Mouse (Mus musculus) liver, embryonic 16.5 days (tissue): Measurements from ENCODE around the gene Adamts3. TPM values are rescaled to one million over a fixed set of nuclear protein-coding genes. Genes with fewer than 3 reads are reported as not detected.

Experiments
- ATAC-seq: fragments of 200-750 bp; cut with Nextera tagmentation; 2 replicates; pipeline ENCODE4 v1.8.0; 2017; ENCODE audit warnings: low read depth, mild to moderate bottlenecking, moderate number of reproducible peaks, moderate library complexity
- H3K27ac ChIP-seq: fragments of 300-500 bp; sonication (generic); 2 replicates; pipeline ENCODE4 v1.5.1; 2014; ENCODE audit warnings: mild to moderate bottlenecking, low read length
- H3K27me3 ChIP-seq: fragments of 300-500 bp; sonication (generic); 2 replicates; pipeline ENCODE4 v1.6.1; 2014; ENCODE audit warnings: low read depth, low read length, mixed read lengths; ENCODE audit not compliant: control insufficient read depth, insufficient read depth
- H3K36me3 ChIP-seq: fragments of 300-500 bp; sonication (generic); 2 replicates; pipeline ENCODE4 v1.6.1; 2014; ENCODE audit warnings: mild to moderate bottlenecking; ENCODE audit not compliant: control insufficient read depth, insufficient read depth
- H3K4me1 ChIP-seq: fragments of 300-500 bp; sonication (generic); 2 replicates; pipeline ENCODE4 v1.6.1; 2014; ENCODE audit warnings: low read depth, low read length, mixed read lengths; ENCODE audit not compliant: control insufficient read depth
- H3K4me2 ChIP-seq: fragments of 300-500 bp; sonication (generic); 2 replicates; pipeline ENCODE4 v1.6.1; 2014; ENCODE audit warnings: low read depth, low read length, mixed read lengths
- H3K4me3 ChIP-seq: fragments of 300-500 bp; sonication (generic); 2 replicates; pipeline ENCODE4 v1.5.1; 2014; ENCODE audit warnings: low read depth, mild to moderate bottlenecking, low read length
- H3K9ac ChIP-seq: fragments of 300-500 bp; sonication (generic); 2 replicates; pipeline ENCODE4 v1.6.1; 2014; ENCODE audit warnings: low read depth, low read length
- H3K9me3 ChIP-seq: fragments of 300-500 bp; sonication (generic); replicated peaks from 2 replicates; pipeline ENCODE4 v1.6.1; 2016; ENCODE audit warnings: low read length; ENCODE audit not compliant: control insufficient read depth
- WGBS: fragments of 180-500 bp; shearing (Covaris S2); extraction: QIAGEN DNeasy Blood & Tissue Kit; methylation state at CpG from one replicate; pipeline ENCODE4 v1.1.7; 2014; ENCODE audit not compliant: insufficient replicate concordance; 5-methylcytosine and 5-hydroxymethylcytosine counted together
- polyA plus RNA-seq: library from polyadenylated mRNA; unstranded; fragments of >200 nt; fragmentation: Nextera tagmentation; extraction: Ambion mirVana; gene quantifications from 2 replicates; pipeline ENCODE4 v1.2.1, GENCODE M21; 2015

Adamts3 gene
- polyA plus RNA-seq, 1 experiment from 2014 or later: 0.55 TPM

DNA sequence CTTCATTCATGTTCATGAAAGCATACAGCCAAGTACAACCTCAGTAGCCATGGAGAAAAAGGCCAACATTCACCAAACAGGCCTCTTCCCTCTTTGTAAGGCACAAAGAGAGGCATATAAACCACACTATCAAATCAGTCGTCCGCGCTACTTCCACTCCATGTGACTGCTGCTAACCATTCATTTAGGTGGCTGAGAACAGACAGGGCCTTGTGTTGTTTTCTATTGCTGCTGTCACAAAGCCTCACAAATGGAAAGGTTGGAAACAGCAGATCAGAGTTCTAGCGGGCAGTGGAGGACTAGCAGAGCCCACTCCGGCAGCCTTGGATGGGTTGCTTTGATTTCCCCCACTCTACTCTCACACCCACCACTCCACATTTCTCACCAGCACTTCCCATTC is 98.5 kb downstream of the Adamts3 start:
- H3K4me1 ChIP-seq: no peaks in the 10 kb centered on the region
- 78% methylated on average over 5 of the region's 5 CpGs for WGBS
- H3K4me3 ChIP-seq: no peak overlapping the region
- ATAC-seq: no peak
- H3K9ac ChIP-seq: no peak overlapping the region
- no peaks in the 10 kb centered on the region for H3K36me3 ChIP-seq
- H3K27me3 ChIP-seq: no peaks in the 10 kb centered on the region
- no peak overlapping the region for H3K27ac ChIP-seq
- H3K9me3 ChIP-seq: no peaks in the 10 kb centered on the region
- H3K4me2 ChIP-seq: no peak overlapping the region

DNA sequence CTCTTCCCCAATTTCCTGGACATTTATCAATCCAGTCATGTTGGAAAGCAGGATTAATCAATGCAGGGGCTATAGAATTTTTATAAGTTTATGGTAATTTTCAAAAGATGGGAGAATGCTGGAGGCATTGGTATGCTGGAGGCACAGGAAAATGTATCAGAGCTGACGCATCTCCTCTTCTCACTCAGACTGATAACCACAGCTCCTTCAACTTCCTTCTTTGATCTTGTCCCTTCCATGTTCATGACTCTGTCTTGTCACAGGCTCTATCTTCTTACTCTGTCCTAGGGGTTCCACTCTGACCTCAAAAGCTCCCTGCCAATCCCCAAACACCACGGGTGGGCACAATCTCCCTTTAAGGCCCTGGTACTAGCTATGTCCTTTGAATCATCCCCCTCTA is 103.3 kb downstream of the Adamts3 start:
- 50% methylated on average over 2 of the region's 2 CpGs for WGBS
- no peaks in the 10 kb centered on the region for H3K4me1 ChIP-seq
- H3K36me3 ChIP-seq: no peaks in the 10 kb centered on the region
- no peak for ATAC-seq
- H3K27me3 ChIP-seq: no peaks in the 10 kb centered on the region
- H3K4me2 ChIP-seq: no peak overlapping the region
- H3K27ac ChIP-seq: no peak overlapping the region
- H3K4me3 ChIP-seq: no peak overlapping the region
- no peaks in the 10 kb centered on the region for H3K9me3 ChIP-seq
- no peak overlapping the region for H3K9ac ChIP-seq

DNA sequence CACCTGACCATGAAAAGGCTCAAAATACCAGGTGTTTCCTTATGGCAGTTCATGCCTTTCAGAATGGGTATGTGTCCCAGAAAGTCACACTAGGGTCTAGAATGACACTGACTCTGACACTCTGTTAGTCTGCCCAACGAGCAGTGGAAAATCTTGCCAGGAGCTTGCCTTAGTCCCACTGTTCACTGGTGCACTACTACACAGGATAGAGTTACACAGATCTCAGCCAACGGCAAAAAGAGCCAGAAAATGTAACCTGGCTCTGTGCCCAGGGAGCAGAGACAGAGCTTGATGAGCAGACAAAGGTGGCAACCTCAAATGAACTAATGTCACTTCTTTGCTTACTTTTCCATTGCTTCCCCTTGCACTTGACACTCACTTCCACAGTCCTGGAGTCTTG is 104.5 kb downstream of the Adamts3 start:
- Histone ChIP-seq H3K27ac (no peak overlapping the region), H3K36me3 (no peaks in the 10 kb centered on the region), H3K4me1 (no peaks in the 10 kb centered on the region), H3K9me3 (no peaks in the 10 kb centered on the region), H3K9ac (no peak overlapping the region), H3K27me3 (no peaks in the 10 kb centered on the region), H3K4me3 (no peak overlapping the region), H3K4me2 (no peak overlapping the region)
- WGBS: 49% methylated on average over 2 of the region's 2 CpGs
- ATAC-seq: no peak

DNA sequence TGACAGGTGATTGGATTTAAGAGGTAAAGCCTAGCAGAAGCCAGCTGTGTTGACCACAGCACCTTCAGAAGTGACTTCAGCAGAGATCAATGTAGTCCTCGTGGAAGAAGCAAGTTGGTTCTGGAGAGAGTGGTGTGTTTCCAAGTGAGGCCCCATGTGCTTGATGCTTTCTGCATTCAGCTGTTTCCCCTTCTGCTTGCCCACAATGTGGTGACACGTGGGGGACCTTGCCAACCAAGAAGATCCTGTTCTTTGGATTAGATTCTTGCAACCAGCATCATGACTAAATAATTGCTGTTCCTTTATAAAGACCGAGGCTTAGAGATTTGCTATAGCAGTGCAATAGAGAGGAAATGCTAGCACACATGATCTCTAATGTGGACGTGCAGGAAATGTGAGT is 105.7 kb downstream of the Adamts3 start:
- H3K27me3 ChIP-seq: no peaks in the 10 kb centered on the region
- no peak overlapping the region for H3K27ac ChIP-seq
- H3K9me3 ChIP-seq: no peaks in the 10 kb centered on the region
- WGBS: 57% methylated on average over 4 of the region's 4 CpGs
- no peak for ATAC-seq
- H3K4me1 ChIP-seq: no peaks in the 10 kb centered on the region
- no peak overlapping the region for H3K4me2 ChIP-seq
- no peak overlapping the region for H3K4me3 ChIP-seq
- no peaks in the 10 kb centered on the region for H3K36me3 ChIP-seq
- H3K9ac ChIP-seq: no peak overlapping the region

DNA sequence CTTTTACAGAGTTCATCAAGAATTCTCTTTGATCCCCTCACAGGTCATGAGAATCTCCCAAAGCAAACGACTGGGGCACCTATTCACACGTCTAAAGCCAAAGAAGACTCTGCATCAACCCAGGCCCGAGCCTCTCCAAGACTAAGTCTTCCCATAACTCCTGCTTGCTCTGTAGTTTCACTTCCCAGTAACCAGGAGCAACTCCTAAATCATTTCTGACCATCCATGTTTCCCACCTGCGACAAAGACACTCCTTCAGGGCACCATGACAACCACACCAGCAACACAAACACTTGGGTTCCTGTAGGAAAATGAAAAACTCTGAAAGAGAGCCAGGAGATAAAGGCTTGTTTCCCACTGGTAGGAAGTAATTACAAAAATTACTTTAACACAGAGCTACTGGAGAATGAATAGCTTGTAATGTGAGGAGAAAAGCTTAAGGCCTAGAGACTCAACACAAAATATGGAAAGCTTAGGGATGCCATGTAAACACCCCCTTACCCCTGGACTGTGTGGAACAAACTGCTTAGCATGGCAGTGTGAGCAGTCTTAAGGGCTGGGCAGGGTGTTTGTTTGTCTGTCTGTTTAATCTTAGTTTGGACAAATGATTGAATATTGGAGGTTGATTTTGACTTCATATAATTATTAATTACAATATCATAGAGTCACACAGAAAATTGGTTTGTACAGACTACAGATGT is 112.3 kb downstream of the Adamts3 start:
- 58% methylated on average over 4 of the region's 4 CpGs for WGBS
- Histone ChIP-seq H3K4me2 (no peak overlapping the region), H3K36me3 (no peaks in the 10 kb centered on the region), H3K4me1 (no peaks in the 10 kb centered on the region), H3K9me3 (no peaks in the 10 kb centered on the region), H3K4me3 (no peak overlapping the region), H3K27me3 (no peaks in the 10 kb centered on the region), H3K9ac (no peak overlapping the region), H3K27ac (no peak overlapping the region)
- ATAC-seq: no peak

DNA sequence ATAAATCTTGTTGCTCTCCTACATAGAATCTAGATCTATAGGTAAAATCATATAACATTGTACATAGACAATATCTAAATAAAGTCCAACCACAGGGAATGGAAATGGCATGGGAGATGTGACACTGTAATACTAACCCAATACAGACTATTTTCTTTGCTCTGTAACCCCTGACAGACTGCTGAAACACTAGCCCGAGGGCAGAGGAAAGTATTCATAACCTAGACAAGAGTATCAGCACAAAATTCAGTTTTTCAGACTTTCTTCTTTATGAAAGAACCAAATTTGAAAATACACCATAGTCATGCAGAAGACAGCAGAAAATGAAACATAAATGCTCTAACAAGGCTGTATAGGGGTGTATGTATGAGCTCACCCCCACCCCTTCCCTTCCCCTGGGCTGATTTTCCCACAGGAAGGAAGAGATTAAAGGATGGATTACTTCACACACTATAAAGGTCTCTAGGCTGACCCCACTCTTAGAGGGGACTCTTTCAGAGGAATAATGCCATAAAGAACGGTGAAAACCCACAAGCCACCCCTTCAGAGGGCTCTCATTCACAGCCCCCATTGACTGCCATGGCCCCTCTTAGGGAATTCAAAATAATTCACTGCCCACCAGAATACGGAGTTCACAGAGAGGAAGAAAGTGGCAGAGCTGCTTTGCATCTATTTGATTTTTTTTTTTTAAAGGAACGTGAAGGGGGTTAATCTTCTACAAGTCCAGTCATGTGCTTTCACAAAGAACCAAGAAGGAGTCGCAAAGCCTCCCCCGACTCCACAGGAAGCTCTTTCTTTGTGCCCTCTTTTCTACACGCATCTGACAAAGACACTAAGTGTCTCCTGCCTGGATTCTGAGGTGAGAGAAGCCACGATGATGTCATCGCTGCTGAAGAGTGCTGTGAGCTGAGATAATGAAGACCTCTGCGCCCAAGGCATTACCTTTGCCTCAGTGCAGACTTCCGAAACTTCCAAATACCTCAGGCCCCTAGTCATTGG is 119.6 kb downstream of the Adamts3 start:
- H3K27ac ChIP-seq: no peak overlapping the region
- H3K4me3 ChIP-seq: no peak overlapping the region
- H3K4me2 ChIP-seq: no peak overlapping the region
- H3K9me3 ChIP-seq: no peaks in the 10 kb centered on the region
- no peaks in the 10 kb centered on the region for H3K4me1 ChIP-seq
- WGBS: 27% methylated on average over 11 of the region's 11 CpGs
- no peak overlapping the region for H3K9ac ChIP-seq
- H3K36me3 ChIP-seq: no peaks in the 10 kb centered on the region
- no peak for ATAC-seq
- H3K27me3 ChIP-seq: no peaks in the 10 kb centered on the region

DNA sequence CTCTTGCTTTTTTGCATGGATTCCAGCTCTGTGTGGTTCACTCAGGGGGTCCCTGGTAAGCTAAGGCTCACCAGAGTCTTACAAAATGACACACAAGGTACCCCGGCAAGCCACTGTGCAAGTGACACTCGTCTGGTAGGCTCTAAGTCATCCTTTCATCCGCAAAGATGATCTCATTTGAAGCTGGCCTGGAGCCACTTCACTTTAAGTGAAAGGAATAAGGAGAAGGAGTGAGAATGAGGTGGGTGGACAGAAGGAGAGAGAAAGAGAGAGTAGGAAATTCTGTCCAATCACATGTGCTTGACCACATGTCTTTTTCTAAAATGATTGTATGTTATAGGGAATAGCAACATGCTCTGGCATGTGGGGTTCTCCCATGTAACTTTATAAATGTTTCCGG is 122.8 kb downstream of the Adamts3 start:
- Histone ChIP-seq H3K4me3 (no peak overlapping the region), H3K9ac (no peak overlapping the region), H3K9me3 (no peaks in the 10 kb centered on the region), H3K36me3 (no peaks in the 10 kb centered on the region), H3K4me2 (no peak overlapping the region), H3K27me3 (no peaks in the 10 kb centered on the region), H3K4me1 (no peaks in the 10 kb centered on the region), H3K27ac (no peak overlapping the region)
- 73% methylated on average over 4 of the region's 4 CpGs for WGBS
- no peak for ATAC-seq

DNA sequence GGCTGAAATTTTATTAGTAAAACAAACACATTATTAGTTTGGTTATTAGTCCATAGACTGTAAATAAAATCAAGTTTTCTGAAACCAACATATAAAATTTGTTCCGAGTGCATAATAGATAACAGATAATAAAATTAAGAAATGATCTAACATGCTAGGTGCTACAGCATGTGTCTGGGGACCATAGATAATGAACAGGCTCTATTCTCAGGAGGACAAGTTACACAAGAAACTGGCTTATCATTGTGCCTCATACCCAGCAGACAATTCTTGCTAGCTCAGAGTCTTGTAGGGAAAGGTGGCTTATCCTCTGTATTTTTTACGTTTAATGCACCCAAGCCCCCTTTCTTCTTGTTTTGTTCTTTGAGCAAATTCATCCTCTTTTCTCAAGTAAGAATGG is 131.3 kb downstream of the Adamts3 start:
- Histone ChIP-seq H3K9ac (no peak overlapping the region), H3K27ac (no peak overlapping the region), H3K27me3 (no peaks in the 10 kb centered on the region), H3K36me3 (no peaks in the 10 kb centered on the region), H3K4me1 (peaks cover 5% of the 10 kb centered on the region), H3K4me3 (no peak overlapping the region), H3K9me3 (no peaks in the 10 kb centered on the region), H3K4me2 (0 out of 2 replicates have a peak overlapping the region, but pooled peaks have one; percentile 17)
- ATAC-seq: peak; percentile 92
- WGBS: 34% methylated on average over 2 of the region's 2 CpGs
